Mouse (Mus musculus): Measurements from ENCODE around the gene Esrp2. TPM values are rescaled to one million over a fixed set of nuclear protein-coding genes. Genes with fewer than 3 reads are reported as not detected.

Esrp2 gene
- polyA plus RNA-seq, 1 experiment = 0.67 TPM

- no peak for DNase-seq (ENCODE audit: low read depth in 1 of 2, low spot score in 2 of 2)
- WGBS = 75% methylated on average over 6 of the region's 6 CpGs
- peak overlapping the region; percentile 58; the same call in 1 of the 2 replicates for H3K27ac ChIP-seq (ENCODE audit: insufficient read depth, low read length)
Observed at GRCm38 (mm10) chr8:106149025-106149424, 12.3 kb upstream of the Esrp2 start.

GRCm38 (mm10) chr8:106147868-106148565 lies 11.2 kb upstream of the Esrp2 start:
- WGBS = 82% methylated on average over 6 of the region's 6 CpGs
- H3K27ac ChIP-seq (ENCODE audit: insufficient read depth, low read length) = no peak overlapping the region
- no peaks in the 10 kb centered on the region for H3K36me3 ChIP-seq (ENCODE audit: control insufficient read depth, insufficient read depth, low read length)
- DNase-seq (ENCODE audit: low read depth in 1 of 2, low spot score in 2 of 2) = no peak
- H3K4me3 ChIP-seq (ENCODE audit: extremely low read depth, insufficient read depth, insufficient read length) = no peak overlapping the region
- peaks cover 6% of the 10 kb centered on the region; the same call in 1 of the 2 replicates for H3K4me1 ChIP-seq (ENCODE audit: control insufficient read depth, insufficient read depth, insufficient read length)
- no peaks in the 10 kb centered on the region for H3K27me3 ChIP-seq (ENCODE audit: control insufficient read depth, insufficient read depth, low read length)
- TF ChIP-seq POLR2A (IDR thresholded peaks at IDR 0.05; ENCODE audit: low read depth, low read length) (no peak), CTCF (IDR thresholded peaks at IDR 0.05; ENCODE audit: extremely low read depth, insufficient read depth, insufficient read length, insufficient replicate concordance) (no peak)

More at GRCm38 (mm10) chr8:106149025-106149424, 12.3 kb upstream of the Esrp2 start:
- Histone ChIP-seq H3K36me3 (ENCODE audit: control insufficient read depth, insufficient read depth, low read length) (no peaks in the 10 kb centered on the region), H3K27me3 (ENCODE audit: control insufficient read depth, insufficient read depth, low read length) (no peaks in the 10 kb centered on the region), H3K4me1 (ENCODE audit: control insufficient read depth, insufficient read depth, insufficient read length) (peaks cover 7% of the 10 kb centered on the region; the same call in 1 of the 2 replicates), H3K4me3 (ENCODE audit: extremely low read depth, insufficient read depth, insufficient read length) (no peak overlapping the region)
- TF ChIP-seq CTCF (IDR thresholded peaks at IDR 0.05; ENCODE audit: extremely low read depth, insufficient read depth, insufficient read length, insufficient replicate concordance) = no peak

GRCm38 (mm10) chr8:106146014-106146413 lies 9.2 kb upstream of the Esrp2 start:
- H3K36me3 ChIP-seq (ENCODE audit: control insufficient read depth, insufficient read depth, low read length) = no peaks in the 10 kb centered on the region
- no peak for DNase-seq (ENCODE audit: low read depth in 1 of 2, low spot score in 2 of 2)

GRCm38 (mm10) chr8:106145331-106145730 lies 8.6 kb upstream of the Esrp2 start:
- 89% methylated on average over 2 of the region's 2 CpGs for WGBS
- Histone ChIP-seq H3K27ac (ENCODE audit: insufficient read depth, low read length) (no peak overlapping the region), H3K4me1 (ENCODE audit: control insufficient read depth, insufficient read depth, insufficient read length) (no peaks in the 10 kb centered on the region; the same call in 1 of the 2 replicates), H3K27me3 (ENCODE audit: control insufficient read depth, insufficient read depth, low read length) (no peaks in the 10 kb centered on the region), H3K36me3 (ENCODE audit: control insufficient read depth, insufficient read depth, low read length) (no peaks in the 10 kb centered on the region), H3K4me3 (ENCODE audit: extremely low read depth, insufficient read depth, insufficient read length) (no peak overlapping the region)
- no peak for DNase-seq (ENCODE audit: low read depth in 1 of 2, low spot score in 2 of 2)
- no peak for TF ChIP-seq CTCF (IDR thresholded peaks at IDR 0.05; ENCODE audit: extremely low read depth, insufficient read depth, insufficient read length, insufficient replicate concordance)
- TF ChIP-seq POLR2A (IDR thresholded peaks at IDR 0.05; ENCODE audit: low read depth, low read length) = no peak

More at GRCm38 (mm10) chr8:106146014-106146413, 9.2 kb upstream of the Esrp2 start:
- WGBS = 67% methylated on average over 4 of the region's 4 CpGs
- H3K4me3 ChIP-seq (ENCODE audit: extremely low read depth, insufficient read depth, insufficient read length) = no peak overlapping the region
- H3K27me3 ChIP-seq (ENCODE audit: control insufficient read depth, insufficient read depth, low read length) = no peaks in the 10 kb centered on the region
- H3K27ac ChIP-seq (ENCODE audit: insufficient read depth, low read length) = no peak overlapping the region
- peaks cover 4% of the 10 kb centered on the region; the same call in 1 of the 2 replicates for H3K4me1 ChIP-seq (ENCODE audit: control insufficient read depth, insufficient read depth, insufficient read length)
- TF ChIP-seq POLR2A (IDR thresholded peaks at IDR 0.05; ENCODE audit: low read depth, low read length) = no peak
- TF ChIP-seq CTCF (IDR thresholded peaks at IDR 0.05; ENCODE audit: extremely low read depth, insufficient read depth, insufficient read length, insufficient replicate concordance) = no peak

GRCm38 (mm10) chr8:106140769-106141168 lies 4.0 kb upstream of the Esrp2 start:
- Histone ChIP-seq H3K4me1 (ENCODE audit: control insufficient read depth, insufficient read depth, insufficient read length) (peaks cover 15% of the 10 kb centered on the region), H3K4me3 (ENCODE audit: extremely low read depth, insufficient read depth, insufficient read length) (no peak overlapping the region), H3K27me3 (ENCODE audit: control insufficient read depth, insufficient read depth, low read length) (peaks cover 17% of the 10 kb centered on the region), H3K36me3 (ENCODE audit: control insufficient read depth, insufficient read depth, low read length) (no peaks in the 10 kb centered on the region), H3K27ac (ENCODE audit: insufficient read depth, low read length) (no peak overlapping the region)
- 10% methylated on average over 13 of the region's 13 CpGs for WGBS
- TF ChIP-seq CTCF (IDR thresholded peaks at IDR 0.05; ENCODE audit: extremely low read depth, insufficient read depth, insufficient read length, insufficient replicate concordance) = peak; percentile 90; the same call in 1 of the 2 replicates
- no peak for TF ChIP-seq POLR2A (IDR thresholded peaks at IDR 0.05; ENCODE audit: low read depth, low read length)
- DNase-seq (ENCODE audit: low read depth in 1 of 2, low spot score in 2 of 2) = peak; percentile 73 to 77

GRCm38 (mm10) chr8:106140191-106140590 lies 3.4 kb upstream of the Esrp2 start:
- Histone ChIP-seq H3K27ac (ENCODE audit: insufficient read depth, low read length) (no peak overlapping the region), H3K4me1 (ENCODE audit: control insufficient read depth, insufficient read depth, insufficient read length) (peaks cover 17% of the 10 kb centered on the region), H3K4me3 (ENCODE audit: extremely low read depth, insufficient read depth, insufficient read length) (no peak overlapping the region), H3K27me3 (ENCODE audit: control insufficient read depth, insufficient read depth, low read length) (peaks cover 22% of the 10 kb centered on the region), H3K36me3 (ENCODE audit: control insufficient read depth, insufficient read depth, low read length) (no peaks in the 10 kb centered on the region)
- WGBS = 77% methylated on average over 5 of the region's 5 CpGs
- no peak for DNase-seq (ENCODE audit: low read depth in 1 of 2, low spot score in 2 of 2)
- TF ChIP-seq CTCF (IDR thresholded peaks at IDR 0.05; ENCODE audit: extremely low read depth, insufficient read depth, insufficient read length, insufficient replicate concordance) (no peak), POLR2A (IDR thresholded peaks at IDR 0.05; ENCODE audit: low read depth, low read length) (no peak)

- Histone ChIP-seq H3K27ac (ENCODE audit: insufficient read depth, low read length) (no peak overlapping the region), H3K4me3 (ENCODE audit: extremely low read depth, insufficient read depth, insufficient read length) (peak overlapping the region; percentile 31; the same call in 1 of the 2 replicates), H3K36me3 (ENCODE audit: control insufficient read depth, insufficient read depth, low read length) (no peaks in the 10 kb centered on the region), H3K27me3 (ENCODE audit: control insufficient read depth, insufficient read depth, low read length) (peaks cover 23% of the 10 kb centered on the region), H3K4me1 (ENCODE audit: control insufficient read depth, insufficient read depth, insufficient read length) (peaks cover 17% of the 10 kb centered on the region)
- no peak for TF ChIP-seq CTCF (IDR thresholded peaks at IDR 0.05; ENCODE audit: extremely low read depth, insufficient read depth, insufficient read length, insufficient replicate concordance)
- no peak for DNase-seq (ENCODE audit: low read depth in 1 of 2, low spot score in 2 of 2)
- 48% methylated on average over 7 of the region's 7 CpGs for WGBS
Observed at GRCm38 (mm10) chr8:106138616-106139015, 1.8 kb upstream of the Esrp2 start.
